Mouse (Mus musculus) heart, postnatal 0 days (tissue): ENCODE results near the gene Fam83c. TPM values are rescaled to one million over a fixed set of nuclear protein-coding genes. Genes with fewer than 3 reads are reported as not detected.

Source experiments
- ATAC-seq: fragments of 200-750 bp; cut with Nextera tagmentation; 2 replicates; pipeline ENCODE4 v1.8.0; 2017; ENCODE audit warnings: low read depth, moderate number of reproducible peaks, moderate library complexity; ENCODE audit not compliant: insufficient read depth
- DNase-seq: peaks from one replicate; pipeline ENCODE4 v3.0.0-alpha.2; 2016; ENCODE audit warnings: low spot score
- H3K27ac ChIP-seq: fragments of 300-500 bp; sonication (generic); 2 replicates; pipeline ENCODE4 v1.5.1; 2014; ENCODE audit warnings: low read depth, mild to moderate bottlenecking
- H3K27me3 ChIP-seq: fragments of 300-500 bp; sonication (generic); 2 replicates; pipeline ENCODE4 v1.6.1; 2014; ENCODE audit warnings: low read length, mixed read lengths; ENCODE audit not compliant: control insufficient read depth, insufficient read depth
- H3K36me3 ChIP-seq: fragments of 300-500 bp; sonication (generic); replicated peaks from 2 replicates; pipeline ENCODE4 v1.6.1; 2014; ENCODE audit warnings: low read length, mixed read lengths; ENCODE audit not compliant: control insufficient read depth, insufficient read depth
- H3K4me1 ChIP-seq: fragments of 300-500 bp; sonication (generic); 2 replicates; pipeline ENCODE4 v1.6.1; 2014; ENCODE audit warnings: antibody characterized with exemption; ENCODE audit not compliant: control insufficient read depth, insufficient read depth
- H3K4me2 ChIP-seq: fragments of 300-500 bp; sonication (generic); 2 replicates; pipeline ENCODE4 v1.6.1; 2014; ENCODE audit warnings: low read depth, mild to moderate bottlenecking, low read length, moderate library complexity
- H3K4me3 ChIP-seq: fragments of 300-500 bp; sonication (generic); 2 replicates; pipeline ENCODE4 v1.5.1; 2014; ENCODE audit warnings: low read depth, low read length
- H3K9ac ChIP-seq: fragments of 300-500 bp; sonication (generic); replicated peaks from 2 replicates; pipeline ENCODE4 v1.6.1; 2014; ENCODE audit warnings: low read depth, low read length, mixed read lengths
- H3K9me3 ChIP-seq: fragments of 300-500 bp; sonication (generic); replicated peaks from 2 replicates; pipeline ENCODE4 v1.6.1; 2016; ENCODE audit warnings: low read length; ENCODE audit not compliant: control insufficient read depth
- CTCF ChIP-seq: IDR thresholded peaks from 2 replicates; pipeline ENCODE4 v1.5.1; 2016; ENCODE audit warnings: antibody characterized with exemption, control low read depth, low read depth
- EP300 ChIP-seq: IDR thresholded peaks from 2 replicates; pipeline ENCODE4 v1.6.1; 2016; ENCODE audit warnings: antibody characterized with exemption, low read depth
- WGBS: fragments of 180-500 bp; shearing (Covaris S2); extraction: QIAGEN DNeasy Blood & Tissue Kit; methylation state at CpG from one replicate; pipeline ENCODE4 v1.1.7; 2014; 5-methylcytosine and 5-hydroxymethylcytosine counted together
- polyA plus RNA-seq: library from polyadenylated mRNA; unstranded; fragments of >200 nt; fragmentation: Nextera tagmentation; extraction: Ambion mirVana; gene quantifications from 2 replicates; pipeline ENCODE4 v1.2.1, GENCODE M21; 2015
- total RNA-seq: library from RNA; depleted of rRNA; stranded (reverse); fragments of >200 nt; gene quantifications from 2 replicates; pipeline ENCODE4 v1.2.3, GENCODE M21; 2014; ENCODE audit warnings: low replicate concordance

The Fam83c gene
- total and polyA plus RNA-seq, 2 experiments from 2014 or later: 0.04 TPM; not detected in 1

DNA sequence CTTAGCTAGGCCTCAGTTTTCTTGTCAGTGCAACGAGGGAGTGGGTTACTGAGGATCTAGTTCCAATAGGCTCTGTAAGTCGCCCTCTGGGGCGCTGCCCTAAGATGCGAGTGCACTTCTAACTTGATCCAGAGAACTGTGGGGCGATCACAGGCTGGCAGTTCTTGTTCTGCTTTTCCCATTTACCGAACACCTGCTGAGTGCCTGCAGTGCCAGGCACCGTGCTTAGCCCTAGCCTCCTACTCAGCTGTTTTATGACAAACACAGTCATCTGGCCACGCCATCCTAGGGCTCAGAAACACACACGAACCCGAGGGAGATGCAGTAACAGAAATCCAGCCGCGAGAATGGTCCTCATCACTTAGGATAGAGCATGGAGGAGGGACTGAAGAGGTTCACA is 41.8 kb downstream of the Fam83c start:
- Histone ChIP-seq H3K9me3 (no peaks in the 10 kb centered on the region), H3K4me1 (no peaks in the 10 kb centered on the region), H3K36me3 (no peaks in the 10 kb centered on the region), H3K27ac (no peak overlapping the region), H3K4me3 (no peak overlapping the region), H3K9ac (no peak overlapping the region), H3K27me3 (no peaks in the 10 kb centered on the region), H3K4me2 (no peak overlapping the region)
- WGBS: 37% methylated on average over 12 of the region's 12 CpGs
- ATAC-seq (no peak), DNase-seq (no peak)
- no peak for TF ChIP-seq CTCF
- TF ChIP-seq EP300: no peak

DNA sequence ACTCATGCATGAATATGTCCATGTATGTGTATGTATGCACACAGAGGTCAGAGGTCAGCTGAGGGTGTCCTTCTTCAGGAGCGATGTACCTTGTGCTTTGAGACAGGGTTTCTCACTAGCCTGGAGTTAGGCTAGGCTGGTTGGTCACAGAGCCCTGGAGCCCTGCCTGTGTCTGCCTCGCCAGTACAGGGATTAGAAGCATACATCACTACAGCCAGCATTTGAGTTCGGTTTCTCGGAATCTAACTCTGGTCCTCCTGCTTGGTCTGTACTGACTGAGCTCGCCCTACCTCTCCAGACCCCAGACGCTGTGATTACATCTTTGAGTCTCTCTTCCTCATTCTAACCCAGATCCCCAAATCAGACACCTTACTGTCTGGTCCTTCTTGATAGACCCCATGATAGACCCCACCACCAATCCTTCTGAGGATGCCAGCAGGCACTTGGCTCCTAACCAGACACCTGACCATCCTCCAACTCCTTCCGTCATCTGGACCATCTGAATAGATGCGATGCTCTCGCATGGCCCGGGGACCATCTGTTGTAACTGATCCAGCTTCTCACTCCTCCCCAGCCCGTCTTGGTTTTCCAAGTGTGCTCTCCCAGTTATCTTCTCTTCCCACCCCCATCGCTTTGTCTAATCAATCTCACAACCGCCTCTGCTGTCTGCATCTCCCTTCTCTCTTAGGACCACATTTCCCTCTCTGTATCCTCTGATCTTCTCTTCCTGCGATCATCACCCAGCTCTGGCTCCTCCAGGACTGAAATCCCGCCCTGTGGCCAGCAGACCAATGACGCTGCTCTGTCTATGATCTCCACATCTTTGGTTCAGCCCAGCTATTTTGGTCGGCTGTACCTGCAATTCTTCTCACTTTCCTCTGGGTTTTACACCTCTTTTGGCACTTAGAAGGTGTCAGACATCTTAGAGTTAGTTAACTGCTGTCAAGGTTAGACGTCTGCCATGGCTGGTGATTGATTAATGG is 46.4 kb downstream of the Fam83c start:
- no peaks in the 10 kb centered on the region for H3K9me3 ChIP-seq
- no peak for ATAC-seq
- H3K4me2 ChIP-seq: no peak overlapping the region
- H3K4me3 ChIP-seq: no peak overlapping the region
- no peak overlapping the region for H3K27ac ChIP-seq
- no peaks in the 10 kb centered on the region for H3K27me3 ChIP-seq
- no peaks in the 10 kb centered on the region for H3K36me3 ChIP-seq
- TF ChIP-seq CTCF: no peak
- no peak for TF ChIP-seq EP300
- DNase-seq: no peak
- no peaks in the 10 kb centered on the region for H3K4me1 ChIP-seq
- H3K9ac ChIP-seq: no peak overlapping the region
- WGBS: 57% methylated on average over 18 of the region's 18 CpGs

DNA sequence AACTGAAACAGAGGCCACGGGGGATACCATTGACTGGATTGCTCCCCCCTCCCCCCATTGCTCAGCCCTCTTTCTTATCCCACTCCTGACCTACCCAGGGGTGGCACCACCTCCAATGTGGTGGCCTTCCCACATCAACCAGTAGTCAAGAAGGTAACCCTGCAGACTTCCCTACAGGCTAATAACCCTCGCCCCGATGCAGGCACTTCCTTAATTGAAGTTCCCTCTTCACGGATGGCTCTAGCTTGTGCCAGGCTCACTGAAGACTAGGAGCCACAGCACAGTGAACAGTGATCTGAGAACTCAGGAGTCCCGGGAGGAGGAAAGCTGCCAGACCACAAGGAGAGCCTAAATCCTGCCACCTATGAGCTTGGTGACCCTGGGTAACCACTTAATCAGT is 47.7 kb downstream of the Fam83c start:
- Histone ChIP-seq H3K9me3 (no peaks in the 10 kb centered on the region), H3K36me3 (no peaks in the 10 kb centered on the region), H3K4me3 (no peak overlapping the region), H3K27me3 (no peaks in the 10 kb centered on the region), H3K27ac (no peak overlapping the region), H3K4me1 (no peaks in the 10 kb centered on the region), H3K9ac (no peak overlapping the region), H3K4me2 (no peak overlapping the region)
- no peak for ATAC-seq
- WGBS: 67% methylated on average over 5 of the region's 5 CpGs
- TF ChIP-seq EP300 (no peak), CTCF (no peak)
- DNase-seq: no peak

DNA sequence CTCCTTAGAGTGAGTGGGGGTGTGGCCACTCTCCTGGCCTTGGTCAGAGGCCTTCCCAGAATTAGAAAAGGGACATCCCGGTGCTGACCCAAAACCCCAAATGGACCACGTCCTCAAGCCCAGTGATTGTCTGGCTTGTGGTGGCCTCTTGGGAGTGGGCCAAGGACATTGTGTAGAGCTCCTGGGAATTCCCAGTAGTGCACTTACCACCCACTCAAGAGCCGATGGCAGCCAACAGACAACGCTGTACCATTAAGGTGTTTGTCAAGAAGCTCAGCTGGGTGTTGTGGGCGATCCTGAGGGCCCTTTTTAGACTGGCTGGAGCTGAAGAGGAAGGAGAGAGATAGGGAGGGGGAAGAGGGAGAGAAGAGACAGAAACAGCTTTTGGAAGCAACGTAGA is 50.1 kb downstream of the Fam83c start:
- no peaks in the 10 kb centered on the region for H3K4me1 ChIP-seq
- 51% methylated on average over 6 of the region's 6 CpGs for WGBS

DNA sequence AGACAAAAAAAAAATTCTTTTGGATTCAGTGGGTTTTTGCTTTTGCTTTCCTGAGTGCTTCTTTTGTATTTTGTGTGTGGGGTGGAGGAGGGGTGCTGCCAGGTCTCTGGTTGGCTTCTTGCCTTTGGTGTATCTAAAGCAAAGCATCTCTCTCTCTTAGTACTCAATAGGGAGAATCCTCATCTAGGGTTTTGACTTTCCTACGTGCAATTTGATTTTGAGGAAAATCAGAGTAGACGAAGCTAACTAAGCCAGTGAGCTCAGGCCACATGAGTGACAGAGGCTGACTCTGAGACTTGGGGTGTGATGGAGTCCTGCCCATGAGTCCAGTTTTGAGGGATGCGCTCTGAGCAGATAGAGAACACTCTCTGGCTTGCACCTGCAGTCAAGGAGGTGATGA is 55.1 kb downstream of the Fam83c start:
- 74% methylated on average over 3 of the region's 3 CpGs for WGBS
- ATAC-seq: no peak
- H3K4me2 ChIP-seq: no peak overlapping the region
- no peaks in the 10 kb centered on the region for H3K36me3 ChIP-seq
- TF ChIP-seq CTCF (no peak), EP300 (no peak)
- no peaks in the 10 kb centered on the region for H3K9me3 ChIP-seq
- no peak overlapping the region for H3K9ac ChIP-seq
- no peak for DNase-seq
- peaks cover 34% of the 10 kb centered on the region for H3K27me3 ChIP-seq
- no peak overlapping the region for H3K27ac ChIP-seq
- H3K4me3 ChIP-seq: no peak overlapping the region
- no peaks in the 10 kb centered on the region for H3K4me1 ChIP-seq

More for the DNA sequence above, 50.1 kb downstream of the Fam83c start:
- DNase-seq (no peak), ATAC-seq (no peak)
- H3K36me3 ChIP-seq: no peaks in the 10 kb centered on the region
- H3K9me3 ChIP-seq: no peaks in the 10 kb centered on the region
- TF ChIP-seq CTCF (no peak), EP300 (no peak)
- H3K4me3 ChIP-seq: no peak overlapping the region
- H3K4me2 ChIP-seq: no peak overlapping the region
- H3K27me3 ChIP-seq: no peaks in the 10 kb centered on the region
- H3K9ac ChIP-seq: no peak overlapping the region
- H3K27ac ChIP-seq: no peak overlapping the region

DNA sequence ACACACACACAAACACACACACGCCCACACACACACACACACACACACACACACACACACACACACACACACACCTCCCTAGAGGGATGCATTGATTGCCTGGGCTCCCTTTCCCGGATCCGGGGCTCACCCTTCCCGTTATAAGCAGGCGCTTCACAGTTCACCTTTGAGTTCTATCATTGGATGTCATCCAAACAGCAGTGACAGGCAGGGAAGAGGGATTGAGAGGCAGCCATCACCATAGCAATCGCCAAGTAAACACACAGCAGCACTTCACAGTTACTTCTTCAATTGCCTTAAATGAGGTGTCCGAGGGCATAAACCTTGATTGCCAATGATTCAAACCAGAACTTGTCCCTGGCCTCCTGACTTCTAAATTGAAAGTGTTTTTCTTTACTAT is 55.6 kb downstream of the Fam83c start:
- no peaks in the 10 kb centered on the region for H3K4me1 ChIP-seq
- DNase-seq (no peak), ATAC-seq (no peak)
- no peaks in the 10 kb centered on the region for H3K36me3 ChIP-seq
- no peak overlapping the region for H3K9ac ChIP-seq
- H3K9me3 ChIP-seq: no peaks in the 10 kb centered on the region
- H3K27me3 ChIP-seq: peaks cover 38% of the 10 kb centered on the region
- WGBS: 50% methylated on average over 7 of the region's 7 CpGs
- H3K4me3 ChIP-seq: no peak overlapping the region
- TF ChIP-seq CTCF: no peak
- no peak for TF ChIP-seq EP300
- no peak overlapping the region for H3K27ac ChIP-seq
- no peak overlapping the region for H3K4me2 ChIP-seq
